Mouse (Mus musculus) lung, embryonic 15.5 days (tissue): ENCODE results near the gene Mrgpra6. TPM values are rescaled to one million over a fixed set of nuclear protein-coding genes. Genes with fewer than 3 reads are reported as not detected.

Experiments used
- ATAC-seq: fragments of 200-750 bp; cut with Nextera tagmentation; 2 replicates; pipeline ENCODE4 v1.8.0; 2017; ENCODE audit warnings: moderate number of reproducible peaks, borderline replicate concordance; ENCODE audit not compliant: low FRiP score, low TSS enrichment; ENCODE audit errors: extremely low read depth
- H3K27ac ChIP-seq: fragments of 300-500 bp; sonication (generic); 2 replicates; pipeline ENCODE4 v1.5.1; 2015; ENCODE audit warnings: moderate library complexity, mild to moderate bottlenecking, inconsistent platforms
- H3K27me3 ChIP-seq: fragments of 300-500 bp; sonication (generic); 2 replicates; pipeline ENCODE4 v1.6.1; 2015; ENCODE audit warnings: inconsistent platforms
- H3K36me3 ChIP-seq: fragments of 300-500 bp; sonication (generic); 2 replicates; pipeline ENCODE4 v1.6.1; 2015; ENCODE audit warnings: inconsistent platforms
- H3K4me1 ChIP-seq: fragments of 300-500 bp; sonication (generic); 2 replicates; pipeline ENCODE4 v1.6.1; 2015; ENCODE audit warnings: inconsistent platforms
- H3K4me2 ChIP-seq: fragments of 300-500 bp; sonication (generic); 2 replicates; pipeline ENCODE4 v1.6.1; 2015; ENCODE audit warnings: inconsistent platforms, mild to moderate bottlenecking, moderate library complexity
- H3K4me3 ChIP-seq: fragments of 300-500 bp; sonication (generic); 2 replicates; pipeline ENCODE4 v1.5.1; 2015; ENCODE audit warnings: mild to moderate bottlenecking, inconsistent platforms
- H3K9ac ChIP-seq: fragments of 300-500 bp; sonication (generic); 2 replicates; pipeline ENCODE4 v1.6.1; 2015; ENCODE audit warnings: inconsistent platforms
- H3K9me3 ChIP-seq: fragments of 300-500 bp; sonication (generic); 2 replicates; pipeline ENCODE4 v1.6.1; 2016; ENCODE audit warnings: inconsistent platforms
- WGBS: fragments of 180-500 bp; shearing (Covaris S2); methylation state at CpG from one replicate; pipeline ENCODE4 v1.1.7; 2015; 5-methylcytosine and 5-hydroxymethylcytosine counted together
- polyA plus RNA-seq: library from polyadenylated mRNA; unstranded; fragments of >200 nt; fragmentation: Nextera tagmentation; extraction: Ambion mirVana; gene quantifications from 2 replicates; pipeline ENCODE4 v1.2.1, GENCODE M21; 2015

Gene Mrgpra6
- not detected in 2 replicates for polyA plus RNA-seq

GRCm38 (mm10) chr7:47204830-47205229 lies at the start of gene Mrgpra6:
TSS of gene Mrgpra6 (minus strand) at chr7:47204920.
- no peak for ATAC-seq
- no peak within 1 kb of the TSS for H3K27ac ChIP-seq
- H3K27me3 ChIP-seq = no peaks in the 10 kb centered on the region
- no peaks in the 10 kb centered on the region for H3K4me1 ChIP-seq
- H3K4me3 ChIP-seq = no peak within 1 kb of the TSS
- no peak within 1 kb of the TSS for H3K9ac ChIP-seq
- H3K36me3 ChIP-seq = no peaks in the 10 kb centered on the region
- no peak within 1 kb of the TSS for H3K4me2 ChIP-seq
- no peaks in the 10 kb centered on the region for H3K9me3 ChIP-seq
- WGBS = 54% methylated on average over 4 of the region's 4 CpGs

- WGBS = 31% methylated on average over 1 of the region's 1 CpGs
- Histone ChIP-seq H3K27ac (no peak within 1 kb of the TSS), H3K4me1 (no peaks in the 10 kb centered on the region), H3K9ac (no peak within 1 kb of the TSS), H3K4me3 (no peak within 1 kb of the TSS), H3K4me2 (no peak within 1 kb of the TSS), H3K27me3 (no peaks in the 10 kb centered on the region), H3K9me3 (no peaks in the 10 kb centered on the region), H3K36me3 (no peaks in the 10 kb centered on the region)
- ATAC-seq = no peak
Observed at GRCm38 (mm10) chr7:47252770-47253169, 48.0 kb upstream of the Mrgpra6 start, which contains the start of gene Mrgpra9. TSS of gene Mrgpra9 (minus strand) at chr7:47252848.

- no peak overlapping the region for H3K4me3 ChIP-seq
- H3K4me2 ChIP-seq = no peak overlapping the region
- H3K9me3 ChIP-seq = no peaks in the 10 kb centered on the region
- no peaks in the 10 kb centered on the region for H3K4me1 ChIP-seq
- no peaks in the 10 kb centered on the region for H3K36me3 ChIP-seq
- no peak overlapping the region for H3K27ac ChIP-seq
- H3K27me3 ChIP-seq = no peaks in the 10 kb centered on the region
- H3K9ac ChIP-seq = no peak overlapping the region
- WGBS = 62% methylated on average over 3 of the region's 3 CpGs
- no peak for ATAC-seq
Observed at GRCm38 (mm10) chr7:47244658-47245057, 39.9 kb upstream of the Mrgpra6 start.

- Histone ChIP-seq H3K4me2 (no peak overlapping the region), H3K9ac (no peak overlapping the region), H3K4me3 (no peak overlapping the region), H3K9me3 (no peaks in the 10 kb centered on the region), H3K4me1 (no peaks in the 10 kb centered on the region), H3K27ac (no peak overlapping the region), H3K36me3 (no peaks in the 10 kb centered on the region), H3K27me3 (no peaks in the 10 kb centered on the region)
- whole genome bisulfite sequencing = 35% methylated on average over 1 of the region's 1 CpGs
- no peak for ATAC-seq
Observed at GRCm38 (mm10) chr7:47195271-47195670, 9.4 kb downstream of the Mrgpra6 start.

- Histone ChIP-seq H3K4me3 (no peak overlapping the region), H3K9ac (no peak overlapping the region), H3K27me3 (no peaks in the 10 kb centered on the region), H3K27ac (no peak overlapping the region), H3K9me3 (no peaks in the 10 kb centered on the region), H3K36me3 (no peaks in the 10 kb centered on the region), H3K4me2 (no peak overlapping the region), H3K4me1 (no peaks in the 10 kb centered on the region)
- ATAC-seq = no peak
- WGBS = 42% methylated on average over 5 of the region's 5 CpGs
Observed at GRCm38 (mm10) chr7:47170814-47171213, 33.9 kb downstream of the Mrgpra6 start.

GRCm38 (mm10) chr7:47165028-47165427 lies 39.7 kb downstream of the Mrgpra6 start:
- ATAC-seq = no peak
- Histone ChIP-seq H3K27me3 (no peaks in the 10 kb centered on the region), H3K36me3 (no peaks in the 10 kb centered on the region), H3K4me1 (no peaks in the 10 kb centered on the region), H3K9ac (no peak overlapping the region), H3K4me3 (no peak overlapping the region), H3K27ac (no peak overlapping the region), H3K9me3 (no peaks in the 10 kb centered on the region), H3K4me2 (no peak overlapping the region)
- 79% methylated on average over 4 of the region's 4 CpGs for WGBS

GRCm38 (mm10) chr7:47163203-47163602 lies 41.5 kb downstream of the Mrgpra6 start:
- no peak for ATAC-seq
- 70% methylated on average over 4 of the region's 4 CpGs for WGBS
- H3K36me3 ChIP-seq = no peaks in the 10 kb centered on the region
- no peaks in the 10 kb centered on the region for H3K4me1 ChIP-seq
- no peak overlapping the region for H3K4me2 ChIP-seq
- H3K9me3 ChIP-seq = no peaks in the 10 kb centered on the region
- no peak overlapping the region for H3K4me3 ChIP-seq
- no peak overlapping the region for H3K9ac ChIP-seq
- no peak overlapping the region for H3K27ac ChIP-seq
- H3K27me3 ChIP-seq = no peaks in the 10 kb centered on the region

GRCm38 (mm10) chr7:47158451-47158850 lies 46.3 kb downstream of the Mrgpra6 start:
- no peak for ATAC-seq
- H3K27me3 ChIP-seq = no peaks in the 10 kb centered on the region
- H3K4me3 ChIP-seq = no peak overlapping the region
- no peaks in the 10 kb centered on the region for H3K36me3 ChIP-seq
- H3K27ac ChIP-seq = no peak overlapping the region
- H3K9me3 ChIP-seq = no peaks in the 10 kb centered on the region
- 56% methylated on average over 2 of the region's 2 CpGs for WGBS
- no peak overlapping the region for H3K4me2 ChIP-seq
- H3K9ac ChIP-seq = no peak overlapping the region
- H3K4me1 ChIP-seq = no peaks in the 10 kb centered on the region

GRCm38 (mm10) chr7:47157743-47158142 lies 47.0 kb downstream of the Mrgpra6 start:
- no peaks in the 10 kb centered on the region for H3K9me3 ChIP-seq
- H3K27ac ChIP-seq = no peak overlapping the region
- H3K4me3 ChIP-seq = no peak overlapping the region
- H3K9ac ChIP-seq = no peak overlapping the region
- 75% methylated on average over 9 of the region's 9 CpGs for WGBS
- no peaks in the 10 kb centered on the region for H3K4me1 ChIP-seq
- H3K36me3 ChIP-seq = no peaks in the 10 kb centered on the region
- no peak overlapping the region for H3K4me2 ChIP-seq
- H3K27me3 ChIP-seq = no peaks in the 10 kb centered on the region
- ATAC-seq = no peak

- Histone ChIP-seq H3K4me3 (no peak overlapping the region), H3K4me2 (no peak overlapping the region), H3K27ac (no peak overlapping the region), H3K36me3 (no peaks in the 10 kb centered on the region), H3K4me1 (no peaks in the 10 kb centered on the region), H3K9ac (no peak overlapping the region), H3K9me3 (no peaks in the 10 kb centered on the region), H3K27me3 (no peaks in the 10 kb centered on the region)
- 79% methylated on average over 2 of the region's 2 CpGs for WGBS
- ATAC-seq = no peak
Observed at GRCm38 (mm10) chr7:47155849-47156248, 48.9 kb downstream of the Mrgpra6 start.

GRCm38 (mm10) chr7:47155396-47155795 lies 49.3 kb downstream of the Mrgpra6 start:
- Histone ChIP-seq H3K4me1 (no peaks in the 10 kb centered on the region), H3K9me3 (no peaks in the 10 kb centered on the region), H3K4me2 (no peak overlapping the region), H3K9ac (no peak overlapping the region), H3K36me3 (no peaks in the 10 kb centered on the region), H3K4me3 (no peak overlapping the region), H3K27ac (no peak overlapping the region), H3K27me3 (no peaks in the 10 kb centered on the region)
- 86% methylated on average over 4 of the region's 4 CpGs for WGBS
- ATAC-seq = no peak

- Histone ChIP-seq H3K9ac (no peak overlapping the region), H3K9me3 (no peaks in the 10 kb centered on the region), H3K4me1 (no peaks in the 10 kb centered on the region), H3K36me3 (no peaks in the 10 kb centered on the region), H3K27ac (no peak overlapping the region), H3K27me3 (no peaks in the 10 kb centered on the region), H3K4me2 (no peak overlapping the region), H3K4me3 (no peak overlapping the region)
- ATAC-seq = no peak
- 15% methylated on average over 11 of the region's 11 CpGs for WGBS
Observed at GRCm38 (mm10) chr7:47150420-47151061, 54.2 kb downstream of the Mrgpra6 start.

- ATAC-seq = no peak
- H3K4me2 ChIP-seq = no peak overlapping the region
- no peak overlapping the region for H3K4me3 ChIP-seq
- H3K27ac ChIP-seq = no peak overlapping the region
- H3K9ac ChIP-seq = no peak overlapping the region
- no peaks in the 10 kb centered on the region for H3K9me3 ChIP-seq
- no peaks in the 10 kb centered on the region for H3K4me1 ChIP-seq
- no peaks in the 10 kb centered on the region for H3K27me3 ChIP-seq
- H3K36me3 ChIP-seq = no peaks in the 10 kb centered on the region
- 71% methylated on average over 7 of the region's 7 CpGs for WGBS
Observed at GRCm38 (mm10) chr7:47148298-47148697, 56.4 kb downstream of the Mrgpra6 start.
